In genomic region chr3:125655009-125655635, GRCm38 (mm10) we compare ENCODE assay signal across 19 mouse cellular contexts.
"Had no signal": no experiment of that assay in that cellular context is flagged by ENCODE, and none has a peak within 500 bp of the region (broad histone marks: within the 10 kb centered on the region; RNA-seq: fewer than 3 reads in every experiment).

No protein-coding gene starts in this region.

- H3K27me3 ChIP-seq: kidney, embryonic 15.5 days; liver, embryonic 13.5 days; neural tube, embryonic 13.5 days; stomach, embryonic 15.5 days had no signal

- H3K9ac ChIP-seq: kidney, embryonic 15.5 days; liver, embryonic 13.5 days; neural tube, embryonic 13.5 days; stomach, embryonic 15.5 days had no signal

- H3K9me3 ChIP-seq: kidney, embryonic 15.5 days; liver, embryonic 13.5 days; neural tube, embryonic 13.5 days; stomach, embryonic 15.5 days had no signal

- H3K4me1 ChIP-seq: kidney, embryonic 15.5 days; liver, embryonic 13.5 days; stomach, embryonic 15.5 days had no signal

- H3K36me3 ChIP-seq: kidney, embryonic 15.5 days; liver, embryonic 13.5 days; neural tube, embryonic 13.5 days; stomach, embryonic 15.5 days had no signal

- H3K4me3 ChIP-seq: kidney, embryonic 15.5 days; left cerebral cortex, adult 2 months; liver, embryonic 13.5 days; myocyte; neural tube, embryonic 13.5 days; stomach, embryonic 15.5 days had no signal

- H3K27ac ChIP-seq: kidney, embryonic 15.5 days; left cerebral cortex, adult 2 months; liver, embryonic 13.5 days; neural tube, embryonic 13.5 days; stomach, embryonic 15.5 days had no signal

- DNase-seq: kidney, adult 11 months; kidney, adult 8-10 months; kidney, postnatal 10 days; kidney, postnatal 36 days; layer of hippocampus, postnatal 36 days; liver, embryonic 13.5 days; lung, adult 2 months; lung, postnatal 14 days; lung, postnatal 4 days; retina, postnatal 1 day; right cerebral cortex, postnatal 25 days; spleen, adult 18-20 months; thymus, adult 18-20 months; thymus, postnatal 36 days had no signal

- H3K4me2 ChIP-seq: kidney, embryonic 15.5 days; liver, embryonic 13.5 days; neural tube, embryonic 13.5 days; stomach, embryonic 15.5 days had no signal
